Mouse (Mus musculus) spleen, adult 18-20 months (tissue): ENCODE data around the gene Pou3f1.

Experiments
- DNase-seq, 2 experiments: peaks; one replicate each; pipeline ENCODE4 v3.0.0; 2022; ENCODE audit warnings: mixed read lengths in 2 of 2

Gene Pou3f1

DNA sequence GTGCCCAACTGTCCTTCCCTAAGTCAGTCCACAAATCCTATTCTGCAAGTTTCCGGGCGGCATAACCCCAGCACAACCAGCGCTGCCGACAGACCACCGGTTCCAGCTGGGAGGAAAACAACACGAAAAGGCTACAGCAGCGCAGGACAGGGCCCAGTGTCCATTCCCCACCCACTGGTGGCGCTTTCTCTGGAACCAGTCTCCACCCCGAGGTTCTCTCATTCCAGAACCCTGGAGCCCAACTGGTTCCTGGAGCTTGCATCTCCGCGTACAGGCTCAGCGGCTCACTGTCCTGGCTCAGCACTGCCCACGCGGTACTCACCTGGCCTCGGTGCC is at the start of gene Pou3f1:
Gene Pou3f1 (plus strand): TSS at position 290 of the 336 bp plus-strand sequence.
- no peak for DNase-seq

DNA sequence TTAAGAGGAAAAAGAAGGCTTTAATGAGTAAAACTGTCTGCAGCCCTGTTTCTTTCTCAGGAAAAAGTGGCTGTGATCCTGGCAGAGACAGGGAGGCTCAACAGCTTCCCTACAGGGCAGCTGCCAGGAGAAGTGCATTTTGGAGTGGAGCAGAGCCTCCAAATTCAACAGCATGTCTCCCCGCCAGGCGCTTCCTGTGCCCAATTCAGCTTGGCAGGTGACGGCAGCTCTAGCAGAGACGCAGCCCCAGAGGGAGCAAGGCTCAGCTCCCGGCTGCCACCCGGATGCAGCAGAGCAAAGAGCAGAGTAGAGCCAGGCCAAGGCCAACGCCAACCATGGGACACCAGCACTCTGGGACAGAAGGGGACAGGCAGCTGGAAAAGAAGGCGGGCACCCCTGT is 49.4 kb upstream of the Pou3f1 start:
- DNase-seq, result no peak

DNA sequence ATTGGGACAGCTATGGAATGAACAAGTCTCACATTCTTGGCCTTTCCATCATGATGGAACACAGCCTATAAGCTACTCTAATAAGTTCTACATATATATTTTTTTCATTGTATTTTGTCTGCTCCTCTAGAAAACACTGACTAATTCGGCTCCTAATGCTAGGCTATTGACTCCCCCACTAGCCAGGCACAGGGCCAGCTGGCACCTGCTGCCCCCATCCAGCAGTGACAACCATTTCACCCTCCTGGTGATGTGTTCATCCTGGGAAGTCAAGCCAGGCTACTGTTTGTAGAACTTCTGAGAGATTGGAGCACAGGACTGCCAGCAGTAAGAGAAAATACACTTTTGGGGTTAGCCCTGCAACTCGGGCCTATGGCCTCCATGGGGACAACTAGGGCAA is 46.5 kb upstream of the Pou3f1 start:
- no peak for DNase-seq

DNA sequence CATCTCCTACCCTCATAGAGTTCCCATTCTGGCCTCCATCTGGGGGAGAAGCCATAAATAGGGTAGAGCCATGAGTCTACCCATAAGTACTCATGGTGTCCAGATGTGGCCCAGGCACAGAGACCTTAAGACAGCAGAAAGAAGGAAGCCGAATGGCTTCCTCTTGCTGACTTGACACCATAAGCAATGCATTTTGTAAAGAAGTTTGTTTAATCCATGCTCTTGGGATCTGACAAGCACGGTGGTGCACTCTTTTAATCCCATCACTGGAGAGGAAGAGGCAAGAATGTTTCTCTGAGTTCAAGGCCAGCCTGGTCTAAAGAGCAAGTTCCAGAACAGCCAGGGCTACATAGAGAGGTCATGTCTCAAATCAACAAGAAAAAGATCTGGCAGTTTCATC is 45.9 kb upstream of the Pou3f1 start, which contains the start of gene 3100002H09Rik:
Gene 3100002H09Rik (minus strand): TSS at position 101 of the 400 bp plus-strand sequence.
- no peak for DNase-seq

DNA sequence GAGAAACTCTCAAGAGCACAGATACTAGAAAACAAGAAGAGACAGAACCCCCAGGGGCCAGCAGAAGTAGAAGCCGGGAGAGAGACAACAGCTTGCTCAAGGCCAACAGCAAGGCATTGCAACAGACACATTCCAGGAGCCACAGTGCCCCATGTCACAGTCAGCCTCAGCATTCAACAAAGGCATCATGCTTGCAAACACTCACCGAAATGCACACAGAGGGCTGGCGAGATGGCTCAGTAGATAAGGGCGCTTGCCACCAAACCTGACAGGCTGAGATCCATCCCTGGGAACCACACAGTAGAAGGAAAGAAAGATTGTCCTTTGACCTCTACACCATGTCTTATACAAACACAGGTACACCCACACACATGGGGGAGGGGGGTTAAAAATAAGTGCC is 44.8 kb upstream of the Pou3f1 start:
- DNase-seq, result no peak

DNA sequence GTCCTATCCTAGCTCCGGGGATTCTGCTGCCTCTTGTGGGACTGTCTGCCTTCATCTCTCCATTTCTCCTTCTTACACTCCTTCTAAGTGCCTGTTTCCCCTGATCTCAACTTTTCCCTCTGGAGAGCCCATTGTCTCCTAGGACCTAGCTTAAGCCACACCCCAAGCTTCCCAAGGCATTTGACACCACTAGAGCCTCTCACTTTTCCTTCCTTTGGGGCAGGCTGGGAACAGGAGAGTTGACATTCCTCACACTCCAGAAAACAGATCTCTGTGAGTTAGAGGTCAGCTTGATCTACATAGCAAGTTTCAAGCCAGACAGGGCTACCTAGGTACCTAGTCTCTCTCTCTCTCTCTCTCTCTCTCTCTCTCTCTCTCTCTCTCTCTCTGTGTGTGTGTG is 42.4 kb upstream of the Pou3f1 start:
- DNase-seq, result no peak

DNA sequence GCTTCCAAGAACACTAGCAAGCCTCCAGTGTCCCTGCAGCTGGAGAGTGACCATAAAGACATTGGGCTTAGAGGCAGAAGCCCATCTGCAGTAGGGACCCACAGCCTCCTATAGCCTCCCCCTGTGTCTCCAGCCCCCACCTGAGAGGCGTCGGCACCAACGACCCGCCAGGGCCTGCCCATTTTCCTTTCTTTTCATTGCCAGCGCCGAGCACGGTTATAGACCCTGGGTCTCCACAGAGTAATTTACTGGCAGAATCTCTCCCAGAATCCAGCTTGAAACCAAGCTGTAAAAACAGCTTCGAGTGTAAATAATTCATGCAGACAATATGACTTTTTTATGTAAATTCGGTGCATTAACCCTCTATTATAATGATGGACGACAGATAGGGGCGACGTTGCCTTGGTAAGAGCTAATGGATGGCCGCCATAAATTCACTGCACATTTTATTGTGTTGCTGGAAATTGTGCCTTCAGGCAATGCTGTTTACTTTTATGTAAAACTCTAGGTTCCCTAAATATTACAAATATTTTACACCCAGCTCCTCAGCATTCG is 41.1 kb upstream of the Pou3f1 start:
- DNase-seq, result no peak

DNA sequence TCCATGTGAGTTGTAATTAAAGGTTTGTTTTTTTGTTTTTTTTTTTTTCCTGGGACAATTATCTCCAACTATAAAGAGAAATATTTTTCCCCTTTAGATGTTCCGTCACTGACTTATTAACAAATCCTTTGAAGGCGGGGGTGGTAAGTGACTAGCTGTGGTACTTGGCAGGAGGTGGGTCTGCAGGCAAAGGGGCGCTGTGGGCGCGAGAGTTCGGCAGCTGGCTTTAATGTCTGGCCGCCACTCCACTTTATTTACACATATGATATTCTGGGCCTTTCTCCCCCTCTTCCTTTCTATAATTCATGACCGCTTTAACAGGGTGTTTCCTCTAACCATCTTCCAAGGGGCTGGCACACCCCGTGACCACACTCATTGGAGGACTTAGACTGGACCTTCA is 40.6 kb upstream of the Pou3f1 start:
- DNase-seq, result no peak

DNA sequence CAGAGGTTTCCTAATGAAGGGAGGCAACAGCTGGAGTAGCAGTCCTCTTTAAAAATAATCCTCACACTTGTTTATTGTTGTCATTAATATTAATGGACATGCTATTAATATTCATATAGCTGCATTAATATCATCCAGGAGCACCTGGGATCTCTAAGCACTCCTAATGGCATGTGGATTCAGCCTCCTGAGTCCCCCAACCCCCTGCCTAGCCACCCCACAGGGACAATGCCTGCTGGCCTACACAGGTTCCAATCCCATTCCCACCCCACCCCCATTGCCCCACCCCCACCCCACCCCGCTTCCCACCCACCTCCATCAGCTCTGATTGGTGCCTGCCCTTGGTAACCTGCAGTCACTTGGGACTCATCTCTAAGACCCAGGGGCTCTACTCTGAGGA is 40.0 kb upstream of the Pou3f1 start:
- DNase-seq, result no peak

DNA sequence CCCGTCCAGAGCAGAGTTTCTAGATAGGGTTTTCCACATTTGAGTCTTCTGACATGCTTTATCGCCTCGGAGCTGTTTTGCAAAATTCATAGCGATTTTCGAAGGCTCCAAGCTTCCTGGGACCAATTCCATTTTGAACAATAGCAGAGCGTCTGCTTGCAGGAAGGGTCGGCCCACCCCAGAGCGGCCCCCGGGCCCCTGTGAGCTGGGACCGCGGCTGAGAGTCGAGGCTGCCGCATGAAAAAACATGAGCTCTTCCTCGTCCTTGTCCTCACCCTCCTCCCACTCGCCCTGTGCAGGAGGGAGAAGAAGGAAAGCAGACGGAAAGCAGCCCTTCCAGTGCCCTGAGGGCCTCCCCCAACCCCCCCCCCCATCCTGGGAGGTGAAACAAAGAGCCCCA is 38.0 kb upstream of the Pou3f1 start:
- DNase-seq, result no peak

DNA sequence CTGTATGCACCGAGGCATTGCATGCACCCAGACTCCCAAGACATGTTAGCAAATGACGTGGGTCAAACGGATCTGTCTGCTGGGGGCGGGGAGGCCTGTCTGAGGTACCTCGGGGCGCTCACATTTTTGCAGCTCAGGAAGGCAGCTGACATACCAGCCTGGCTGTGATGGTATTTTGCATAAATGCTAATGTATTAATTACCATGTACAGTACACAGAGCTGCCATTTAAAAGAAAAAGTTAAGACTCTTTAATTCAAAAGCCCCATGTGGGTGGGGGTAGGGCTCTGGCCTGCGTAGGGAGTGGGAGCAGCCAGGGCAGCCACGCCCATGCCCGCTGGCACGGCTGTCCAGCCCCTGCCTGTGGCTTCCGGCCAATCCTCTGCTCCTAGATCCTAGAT is 35.2 kb upstream of the Pou3f1 start:
- DNase-seq, result no peak

DNA sequence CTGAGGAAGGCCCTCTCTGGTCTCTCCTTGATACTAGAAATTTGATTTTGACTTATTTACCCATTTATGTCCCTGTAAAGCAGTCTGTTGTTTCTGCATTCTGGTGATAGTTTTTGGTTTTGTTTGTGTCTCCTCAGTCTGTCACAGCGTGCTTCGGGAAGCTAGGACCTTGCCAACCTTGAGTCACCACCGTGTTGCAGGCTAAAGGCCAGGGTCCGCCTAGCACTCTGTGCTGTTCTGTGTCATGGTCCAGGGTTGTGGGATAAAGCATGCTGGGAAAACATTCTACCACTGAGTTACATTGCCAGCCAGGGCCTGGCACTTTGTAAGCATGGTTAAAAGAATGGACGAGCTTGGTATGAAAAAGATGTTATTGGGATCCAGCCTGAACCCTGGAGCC is 34.0 kb upstream of the Pou3f1 start:
- no peak for DNase-seq

DNA sequence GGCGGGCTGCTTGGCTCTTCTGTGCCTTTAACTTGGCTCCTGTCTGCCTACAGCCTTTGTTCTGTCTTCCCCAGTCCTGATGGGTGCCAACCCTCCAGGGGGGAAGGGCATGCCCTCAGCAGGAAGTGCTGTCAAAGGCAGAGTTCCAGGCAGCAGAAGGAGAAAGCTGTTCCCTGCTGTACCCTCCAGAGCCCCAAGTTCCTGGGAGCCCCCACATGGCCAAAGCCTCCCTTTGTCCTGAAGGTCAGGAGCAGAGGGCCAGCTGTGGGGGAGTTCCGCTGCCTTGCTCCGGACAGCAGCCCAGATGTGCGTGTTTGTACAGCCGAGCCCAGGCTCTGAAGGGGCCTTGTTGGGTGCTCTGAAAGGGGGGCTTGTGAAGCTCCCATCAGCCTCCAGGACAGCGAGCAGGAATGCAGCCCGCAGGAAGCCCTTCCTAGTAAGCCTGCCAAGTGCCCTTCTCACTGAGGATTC is 32.5 kb upstream of the Pou3f1 start:
- DNase-seq, result no peak

DNA sequence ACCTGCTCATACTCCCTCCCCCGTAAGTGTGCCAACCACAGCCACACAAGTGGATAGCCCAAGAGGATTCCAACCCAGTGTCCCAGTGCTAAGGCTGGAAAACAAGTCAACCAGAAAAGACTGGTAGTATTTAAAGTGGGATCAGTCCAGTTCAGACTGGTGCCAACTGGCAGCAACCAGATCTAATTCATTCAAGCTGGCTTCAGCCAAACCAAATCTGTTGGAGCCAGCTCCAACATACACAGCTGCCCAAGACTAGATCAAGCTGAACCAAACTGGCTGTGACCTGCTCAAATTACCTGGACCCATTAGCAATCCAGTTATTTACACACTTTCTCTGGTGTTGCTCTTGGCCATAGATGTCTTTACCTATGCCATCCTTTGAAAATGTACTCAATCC is 29.8 kb upstream of the Pou3f1 start:
- no peak for DNase-seq

DNA sequence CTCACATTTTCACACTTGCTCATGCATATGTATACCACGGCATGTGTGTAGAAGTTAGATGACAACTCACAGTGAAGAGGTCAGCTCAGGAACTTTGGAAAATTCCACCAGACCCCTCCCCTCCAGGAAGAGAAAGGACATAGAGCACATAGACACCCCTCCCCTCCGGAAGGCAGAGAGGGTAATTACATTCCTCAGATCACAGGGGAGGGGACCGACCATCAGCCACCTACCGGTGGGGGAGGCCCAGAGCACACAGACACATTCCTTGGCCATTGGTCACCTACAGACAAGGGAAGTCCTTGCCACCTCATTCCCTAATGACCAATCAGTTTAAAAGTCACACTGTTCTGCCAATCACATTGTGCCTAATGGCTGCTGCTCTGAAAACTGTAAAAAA is 25.2 kb upstream of the Pou3f1 start:
- no peak for DNase-seq

DNA sequence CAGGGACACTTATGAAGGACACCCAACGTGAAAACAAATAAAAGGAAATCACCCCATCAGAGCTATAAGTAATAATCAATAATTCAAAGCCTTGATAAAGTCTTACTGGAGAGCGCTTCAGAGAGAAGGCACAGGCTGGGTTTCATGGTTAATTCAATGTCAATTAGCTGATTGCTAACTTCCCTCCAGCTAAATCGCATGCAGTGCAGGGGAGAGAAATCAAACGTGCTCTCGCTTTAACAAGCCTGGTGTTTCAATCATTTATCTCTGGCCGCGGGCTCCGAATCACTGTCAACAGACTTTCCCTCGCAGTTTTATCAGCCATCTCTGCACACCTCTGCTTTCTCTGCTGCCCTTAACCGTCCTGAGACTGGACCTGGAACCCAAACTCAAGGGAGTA is 23.8 kb upstream of the Pou3f1 start:
- DNase-seq, result no peak

DNA sequence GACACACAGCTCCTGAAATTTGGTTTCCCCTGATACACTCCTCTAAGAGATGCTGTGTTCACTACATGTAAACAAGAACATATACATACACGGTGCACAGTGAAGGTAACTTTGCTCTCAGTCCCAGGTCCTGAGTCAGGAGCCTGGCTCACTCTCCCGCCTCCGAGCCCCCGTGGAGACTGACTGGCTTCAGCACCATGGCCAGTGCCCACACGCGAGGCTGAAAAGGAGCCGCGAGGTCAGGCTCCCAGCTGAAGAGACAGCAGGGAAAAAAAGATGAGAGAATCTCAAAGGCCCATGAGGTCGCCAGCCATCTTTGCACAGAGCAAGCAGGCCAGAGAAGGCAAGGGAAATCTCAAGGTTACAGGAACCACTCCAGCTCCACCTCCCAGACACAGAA is 23.3 kb upstream of the Pou3f1 start:
- DNase-seq, result no peak

DNA sequence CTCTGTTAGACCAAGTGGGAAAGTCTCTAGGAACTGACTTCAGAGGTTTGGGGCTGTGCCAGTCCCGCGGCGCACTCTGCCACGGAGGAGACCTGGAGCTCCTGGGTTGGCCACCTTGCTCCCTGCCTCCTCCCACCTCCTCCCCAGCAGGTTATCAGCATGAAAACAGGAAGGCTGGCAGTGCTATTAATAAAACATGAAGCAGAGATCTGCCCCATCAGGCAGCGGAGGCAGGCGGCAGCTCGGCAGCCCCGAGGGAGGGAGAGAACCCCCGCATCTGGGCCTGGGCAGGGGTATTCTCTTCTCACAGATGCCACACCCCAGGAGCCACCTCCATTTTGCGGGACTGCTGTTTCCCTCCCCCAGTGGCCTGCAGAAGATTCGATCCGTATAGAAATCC is 16.9 kb upstream of the Pou3f1 start:
- no peak for DNase-seq

DNA sequence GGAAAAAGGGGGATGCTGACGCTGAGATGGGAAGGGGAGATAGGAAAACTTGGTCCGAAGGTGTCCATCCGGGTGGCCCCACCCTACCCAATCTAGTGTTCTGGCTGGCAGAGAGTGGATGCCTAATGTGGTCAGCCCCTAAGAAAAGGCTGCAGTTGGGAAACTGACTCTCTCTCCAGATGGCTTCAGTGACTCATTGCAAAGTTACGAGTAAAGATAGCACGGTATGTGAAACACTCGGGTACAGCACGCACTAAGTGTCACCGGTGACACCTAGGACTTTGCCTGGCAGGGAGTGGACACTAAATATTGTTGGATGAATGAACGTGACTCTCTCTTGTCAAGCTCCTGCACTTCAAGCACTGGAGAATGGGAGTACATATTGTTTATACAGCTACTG is 12.7 kb upstream of the Pou3f1 start:
- DNase-seq, result no peak

DNA sequence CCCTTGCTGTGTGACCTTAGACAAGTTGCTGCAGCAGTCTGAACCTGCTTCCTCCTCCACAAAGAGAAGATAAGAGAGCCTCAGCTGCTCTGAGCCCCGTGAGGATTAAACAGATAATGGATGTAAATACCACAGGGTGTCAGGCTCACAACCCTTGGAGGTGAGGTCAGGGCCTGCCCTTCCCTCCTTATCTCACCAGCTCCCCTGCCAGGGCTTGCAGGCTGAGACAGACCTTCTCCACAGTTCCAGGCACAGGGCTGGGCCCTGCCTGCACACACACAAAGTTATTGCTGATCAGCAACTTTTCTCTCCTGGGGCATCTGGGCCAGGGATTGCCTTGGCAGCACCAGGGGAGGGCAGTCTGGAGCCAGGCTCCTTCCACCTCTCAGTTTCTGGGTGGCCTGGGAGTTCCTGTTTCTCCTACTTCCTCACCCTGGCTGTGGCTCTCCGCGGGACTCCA is 11.6 kb upstream of the Pou3f1 start:
- no peak for DNase-seq

DNA sequence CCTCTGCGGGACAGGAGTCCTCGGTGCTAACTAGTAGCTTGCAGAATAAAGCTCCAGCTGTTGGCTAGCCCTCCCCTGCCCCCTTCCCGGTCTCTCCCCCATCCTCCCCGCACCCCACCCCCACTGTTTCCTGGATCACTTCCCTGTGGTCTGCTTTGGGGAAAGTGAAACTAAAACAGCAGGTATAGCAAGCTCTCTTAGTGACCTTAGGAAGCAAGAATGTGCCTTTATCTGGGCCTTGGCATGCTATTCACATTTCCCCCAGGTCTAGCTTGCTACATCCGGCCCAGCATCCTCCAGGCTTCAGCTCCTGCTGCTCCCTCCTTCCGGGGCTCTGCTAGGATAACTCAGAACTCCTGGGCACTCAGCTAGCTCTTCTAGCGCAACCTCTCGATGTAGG is 10.0 kb upstream of the Pou3f1 start:
- DNase-seq, result no peak

DNA sequence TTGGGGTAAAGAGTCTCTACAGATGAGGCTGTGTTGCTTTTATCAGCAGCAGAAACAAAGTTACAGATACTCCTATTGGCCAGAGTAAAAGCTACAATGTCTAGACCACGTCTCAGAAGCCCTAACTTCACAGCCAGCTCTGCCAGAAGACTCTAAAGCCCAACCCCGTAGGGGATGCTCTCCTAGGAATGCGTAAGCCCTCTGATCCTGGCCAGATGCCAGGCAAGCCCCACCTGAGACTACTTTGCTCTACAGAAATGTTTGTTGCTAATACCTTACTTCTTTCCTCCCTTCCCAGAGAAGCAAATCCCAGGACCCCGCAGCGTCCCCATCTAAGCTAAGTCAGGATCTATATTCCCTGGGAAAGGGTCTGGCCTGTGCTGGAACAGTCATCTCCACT is 8.7 kb upstream of the Pou3f1 start:
- DNase-seq, result no peak

DNA sequence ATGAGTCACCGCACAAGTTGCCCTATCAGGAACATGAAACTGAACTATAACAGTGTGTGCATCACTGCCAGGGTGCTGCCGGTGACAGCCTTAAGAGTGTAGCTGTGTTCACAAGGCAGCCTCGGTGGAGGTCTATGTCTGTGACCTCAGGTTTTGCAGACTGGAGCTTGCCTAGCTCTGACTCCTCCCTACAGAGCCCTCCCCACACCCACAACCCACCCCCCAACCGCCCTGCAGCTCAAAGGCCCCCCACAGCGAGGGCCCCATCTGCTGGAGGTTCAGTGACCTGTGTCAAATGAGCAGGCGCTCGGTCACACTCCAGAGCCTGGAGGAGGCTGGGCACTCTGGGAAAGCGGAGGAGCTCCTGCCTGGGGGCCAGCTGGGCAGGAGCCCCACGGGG is 3.7 kb upstream of the Pou3f1 start:
- DNase-seq, result no peak

DNA sequence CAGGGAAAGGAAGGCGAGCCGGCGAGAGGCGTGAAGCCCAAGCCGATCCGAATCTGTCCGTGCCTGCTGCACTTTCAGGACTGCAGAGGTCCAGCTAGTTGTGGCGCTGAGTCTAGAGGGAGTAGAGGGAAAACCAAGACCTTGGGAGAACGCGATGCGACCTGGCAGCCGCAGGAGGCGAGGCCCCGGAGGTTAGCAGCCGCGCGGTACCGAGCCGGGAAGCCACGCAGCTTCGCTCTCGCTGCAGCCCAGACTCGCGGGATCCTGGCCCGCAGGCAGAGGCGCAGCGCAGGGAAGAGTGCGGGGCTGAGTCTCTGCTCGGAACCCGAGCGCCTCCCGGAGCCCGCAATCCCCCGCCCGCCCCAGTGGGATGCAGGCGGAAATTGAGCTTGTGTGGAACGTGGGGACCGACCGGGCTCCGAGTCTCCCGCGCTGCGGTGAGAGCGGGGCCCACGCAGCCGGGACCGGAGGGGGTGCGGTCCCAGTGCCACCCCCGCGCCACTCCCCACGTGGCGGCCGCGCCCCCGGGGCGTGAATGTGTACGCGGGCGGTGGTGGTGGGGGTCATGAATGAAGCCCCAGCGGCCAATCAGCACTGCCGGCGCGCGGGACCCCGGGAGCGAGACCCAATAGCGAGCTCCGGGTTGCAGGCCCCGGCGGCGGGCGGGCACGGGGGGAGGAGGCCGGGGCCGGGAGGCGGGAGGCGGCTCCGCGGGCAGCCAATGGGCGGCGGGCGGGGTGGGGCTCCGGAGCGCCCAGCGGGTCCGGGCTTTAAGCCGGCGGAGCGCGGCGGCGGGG is 445 bp downstream of the Pou3f1 start:
- DNase-seq, result peak; percentile 33 to 39

DNA sequence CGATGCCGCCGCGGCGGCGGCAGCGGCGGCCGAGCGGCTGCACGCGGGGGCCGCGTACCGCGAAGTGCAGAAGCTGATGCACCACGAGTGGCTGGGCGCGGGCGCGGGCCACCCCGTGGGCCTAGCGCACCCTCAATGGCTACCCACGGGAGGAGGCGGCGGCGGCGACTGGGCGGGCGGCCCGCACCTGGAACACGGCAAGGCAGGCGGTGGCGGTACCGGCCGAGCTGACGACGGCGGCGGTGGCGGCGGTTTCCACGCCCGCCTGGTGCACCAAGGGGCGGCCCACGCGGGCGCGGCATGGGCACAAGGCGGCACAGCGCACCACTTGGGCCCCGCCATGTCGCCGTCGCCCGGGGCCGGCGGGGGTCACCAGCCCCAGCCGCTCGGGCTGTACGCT is 1.2 kb downstream of the Pou3f1 start:
- peak in 1 of 2 experiments; percentile 15 for DNase-seq
